Mouse (Mus musculus) adrenal gland, adult 2 months (tissue): ENCODE measurements around the gene Gm5447. TPM values are rescaled to one million over a fixed set of nuclear protein-coding genes. Genes with fewer than 3 reads are reported as not detected.

Experiments
- DNase-seq: peaks from one replicate; pipeline ENCODE4 v3.0.0; 2021
- polyA plus RNA-seq: library from polyadenylated mRNA; depleted of rRNA; stranded (reverse); fragments of >200 nt; gene quantifications from 2 replicates; pipeline ENCODE4 v1.2.3, GENCODE M21; 2012; rRNA removed
- total RNA-seq, 2 experiments: library from RNA; stranded (reverse); gene quantifications; 2 replicates each; pipeline ENCODE4 v1.2.3; 2021

Gene Gm5447
- total and polyA plus RNA-seq, 3 experiments: not detected

DNA sequence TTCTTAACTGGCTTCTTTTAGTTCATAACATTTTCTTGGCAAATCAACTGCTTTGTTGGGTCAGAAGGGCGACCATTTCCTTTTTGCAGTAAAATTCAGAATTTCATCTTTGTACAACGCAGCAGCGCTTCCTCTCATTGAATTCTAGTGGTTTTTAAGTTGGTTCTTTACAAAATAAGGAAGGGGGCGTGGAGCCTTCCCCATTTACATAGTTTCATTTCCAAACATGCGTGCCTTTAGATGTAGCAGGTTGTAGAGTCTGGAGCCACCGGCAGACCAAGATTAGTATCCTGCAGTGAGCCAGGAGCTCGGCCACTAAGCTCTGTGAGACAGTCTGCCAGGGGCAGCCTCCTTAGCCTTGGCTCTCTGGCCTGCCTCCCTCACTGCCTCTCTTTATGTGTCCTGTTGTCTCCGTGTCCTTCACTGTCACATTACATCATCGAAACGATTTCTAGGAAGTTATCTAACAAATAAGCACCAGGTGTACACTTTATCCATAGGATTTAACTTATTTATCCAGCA, 13.0 kb downstream of the Gm5447 start:
- DNase-seq: no peak

GRCm38 (mm10) chr13:30987686-30988085, 13.7 kb downstream of the Gm5447 start:
- no peak for DNase-seq

GRCm38 (mm10) chr13:30989710-30990109, 15.7 kb downstream of the Gm5447 start:
- DNase-seq: no peak

GRCm38 (mm10) chr13:30990233-30990632, 16.2 kb downstream of the Gm5447 start:
- DNase-seq: no peak

DNA sequence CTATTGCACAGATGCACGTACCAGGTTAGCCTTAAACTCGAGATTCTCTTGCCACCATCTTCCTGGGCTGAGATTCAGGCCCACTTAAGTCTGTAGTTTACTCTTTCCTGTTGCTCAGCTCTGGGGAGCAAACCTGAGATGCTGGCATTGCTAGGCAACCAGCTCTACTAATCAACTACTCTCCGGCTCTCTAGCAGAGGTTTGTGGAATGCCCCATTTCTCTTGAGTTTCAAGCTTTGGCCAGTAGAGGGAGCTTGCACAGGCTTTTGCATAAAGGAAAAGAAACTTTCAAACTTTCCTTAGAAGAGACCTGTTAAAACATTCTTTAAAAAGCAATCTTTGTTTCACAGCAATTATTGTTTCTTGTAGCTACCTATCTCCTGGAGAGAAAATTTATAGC, 19.8 kb downstream of the Gm5447 start:
- peak; percentile 32 for DNase-seq

DNA sequence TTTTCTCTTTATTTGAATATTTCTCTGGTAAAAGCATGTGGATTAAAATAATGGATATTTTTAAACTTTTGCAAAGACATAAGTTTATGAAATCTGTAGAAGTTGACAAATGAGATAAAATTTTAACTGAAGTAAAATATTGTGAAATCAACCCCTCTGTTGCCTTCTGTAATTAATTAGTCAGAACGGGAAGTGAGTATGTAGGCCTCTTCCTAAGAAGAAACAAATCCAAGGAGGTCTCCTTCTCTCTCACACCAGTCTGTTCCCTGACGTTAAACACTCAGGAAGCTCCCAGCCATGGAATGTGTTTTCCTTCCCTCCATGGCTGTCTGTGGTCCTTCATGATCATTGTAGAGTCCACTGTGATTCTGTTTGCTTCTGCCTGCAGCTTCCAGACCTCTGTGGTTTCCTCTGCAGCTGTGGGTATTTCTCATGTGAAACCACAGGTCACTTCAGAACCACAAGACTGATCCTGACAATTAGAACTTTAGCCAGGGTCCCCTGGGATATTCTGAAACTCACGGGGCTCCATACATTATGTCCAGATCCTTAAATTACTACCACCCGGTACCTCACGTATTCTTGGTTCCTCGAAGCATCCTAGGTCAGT, 20.4 kb downstream of the Gm5447 start:
- DNase-seq: no peak

DNA sequence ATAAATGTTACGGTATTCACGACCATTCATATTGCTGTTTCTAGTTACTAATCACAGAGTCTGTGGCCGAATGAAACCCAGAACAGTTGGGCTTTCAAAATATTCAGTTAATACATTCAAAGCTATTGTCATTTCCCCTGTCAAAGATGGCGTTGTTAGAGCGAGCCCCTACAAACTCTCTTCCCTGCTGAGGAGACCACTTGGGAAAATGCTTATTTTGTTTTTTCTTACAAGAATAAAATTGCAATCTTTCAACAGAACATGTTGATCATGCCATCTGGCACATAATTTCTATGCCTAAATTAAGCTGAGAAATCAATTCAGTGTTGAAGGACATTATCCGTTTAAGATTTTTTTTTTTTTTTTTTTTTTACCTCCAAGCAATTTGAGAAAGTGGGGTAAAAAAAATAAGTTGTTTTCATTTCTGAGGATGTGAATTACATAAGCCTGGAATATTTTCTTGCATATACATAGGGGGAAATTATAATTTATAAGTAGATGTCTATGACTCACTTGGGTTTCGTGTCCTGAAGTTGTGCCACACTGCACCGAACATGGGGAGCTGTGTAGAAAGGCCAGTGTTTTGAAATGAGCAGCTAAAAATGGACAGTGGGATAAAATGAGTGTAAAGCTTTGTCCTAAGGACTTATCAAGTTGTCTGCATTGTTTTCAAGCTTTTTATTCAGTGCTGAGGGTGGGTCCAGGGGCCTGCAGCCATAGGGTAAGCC, 23.7 kb downstream of the Gm5447 start:
- DNase-seq: no peak

- no peak for DNase-seq
These were observed 25.8 kb downstream of the Gm5447 start for GRCm38 (mm10) chr13:30999799-31000198.

DNA sequence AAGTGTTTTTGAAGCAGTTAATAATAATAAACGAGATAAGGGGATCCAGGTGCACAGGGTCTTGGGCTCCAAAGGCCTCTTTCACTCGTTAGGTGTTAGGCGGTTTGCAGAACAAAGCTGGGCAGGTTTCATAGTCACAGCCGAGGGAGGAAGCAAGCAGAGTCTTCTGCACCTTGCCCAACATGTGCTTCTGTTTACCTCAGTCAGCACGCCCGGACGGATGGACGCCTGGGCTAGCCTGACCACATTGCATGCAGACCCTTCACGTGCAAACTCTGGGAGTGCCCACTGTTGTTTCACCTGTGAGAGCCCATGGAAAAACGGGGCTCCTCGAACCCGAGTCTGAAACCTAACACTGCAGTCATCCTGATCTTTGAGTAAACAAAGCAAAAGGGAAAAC, 30.5 kb downstream of the Gm5447 start:
- DNase-seq: no peak

- DNase-seq: no peak
These were observed 31.0 kb downstream of the Gm5447 start for GRCm38 (mm10) chr13:31004995-31005394.

- DNase-seq: no peak
These were observed 43.5 kb downstream of the Gm5447 start for GRCm38 (mm10) chr13:31017545-31017944.

- DNase-seq: no peak
These were observed 47.5 kb downstream of the Gm5447 start for GRCm38 (mm10) chr13:31021514-31021913.

GRCm38 (mm10) chr13:31021927-31022326, 47.9 kb downstream of the Gm5447 start:
- no peak for DNase-seq

DNA sequence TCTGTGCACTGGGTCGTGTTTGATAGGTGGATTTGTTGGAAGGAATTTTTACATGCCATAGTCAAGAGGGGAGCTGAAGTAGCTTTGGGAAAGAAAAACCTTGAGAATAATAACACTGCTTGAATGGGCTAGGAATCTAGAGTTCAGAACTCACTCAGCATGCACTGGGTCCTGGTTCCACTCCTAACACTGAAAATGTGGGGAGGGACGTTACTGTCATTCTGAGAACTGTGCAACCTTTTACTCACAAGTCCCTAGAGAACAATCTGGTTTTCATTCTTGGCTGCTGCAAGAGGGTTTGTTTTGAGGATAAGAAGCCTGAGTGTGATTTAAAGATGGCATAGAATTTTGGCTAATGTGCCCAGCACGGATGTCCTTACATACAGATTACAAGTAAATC, 49.7 kb downstream of the Gm5447 start:
- no peak for DNase-seq

Other genes with a start within 250 kb of the Gm5447 start
- gene Irf4, start 225.0 kb upstream of the Gm5447 start, total RNA-seq: 10 to 100 TPM; 23.5 to 25.7 TPM
- 0.88 and 1.4 TPM in 2 replicates for gene Irf4, start 225.0 kb upstream of the Gm5447 start, polyA plus RNA-seq
- under 1 TPM; 0.23 to 0.31 TPM for gene Hus1b, start 26.4 kb upstream of the Gm5447 start, total RNA-seq
- gene Hus1b, start 26.4 kb upstream of the Gm5447 start, polyA plus RNA-seq: 0.27 TPM in 1 of 2 replicates, not detected in the other
- 10 to 100 TPM; 29.3 to 31.5 TPM for gene Exoc2, start 111 bp upstream of the Gm5447 start, total RNA-seq
- gene Exoc2, start 111 bp upstream of the Gm5447 start, polyA plus RNA-seq: 5.0 and 6.7 TPM in 2 replicates